Mouse (Mus musculus): ENCODE measurements around the gene Ehhadh.
"Not testable (repeated sequence)": the region's sequence is repeated elsewhere in the genome, so short reads cannot be mapped to it uniquely, and the experiment has no call there.

Ehhadh gene

DNA sequence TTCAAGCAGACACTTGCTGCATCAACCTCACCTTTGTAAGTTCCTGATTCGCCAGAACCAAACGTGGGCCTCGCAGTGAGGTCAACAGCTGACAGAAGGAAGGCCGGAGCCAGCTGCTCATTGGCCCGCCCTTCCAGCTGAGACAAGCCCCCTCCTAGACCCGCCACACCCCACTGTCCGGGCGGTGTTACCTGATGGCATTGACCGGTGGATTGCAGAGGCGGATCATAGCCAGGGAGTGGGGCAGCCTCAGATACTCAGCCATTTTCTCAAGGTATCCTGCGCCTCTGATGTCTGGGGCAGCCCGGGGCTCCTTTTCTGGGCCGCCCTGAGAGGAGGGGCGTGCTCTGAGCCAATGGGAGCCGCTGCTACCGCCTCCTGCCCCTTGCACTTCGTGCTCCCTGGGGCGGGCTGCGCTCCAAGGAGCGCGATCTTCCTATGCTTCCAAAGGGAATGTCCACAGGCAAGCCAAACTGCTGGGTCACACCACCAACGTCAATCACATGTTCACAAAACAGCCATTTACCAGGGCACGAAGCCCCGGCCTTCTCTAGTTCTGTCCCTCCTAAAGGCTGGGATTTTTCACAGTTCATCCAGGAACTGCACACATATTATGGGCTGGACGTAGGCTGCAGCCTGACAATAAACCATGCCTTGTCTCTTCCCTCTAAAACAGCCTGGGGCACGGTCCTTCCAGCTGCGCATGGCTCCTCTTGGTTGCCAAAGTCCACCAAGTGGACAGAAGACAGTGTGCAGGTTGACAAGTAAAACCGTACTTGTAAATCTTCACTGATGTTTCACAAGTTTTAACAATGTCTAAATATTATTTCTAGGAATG lies at the start of gene Ehhadh:
Gene Ehhadh (minus strand): TSS at position 292 of the 838 bp plus-strand sequence.
- DNase-seq = peak; percentile 49 to 63

- no peak for DNase-seq
Observed at GRCm38 (mm10) chr16:21836311-21837072, 48.9 kb upstream of the Ehhadh start.

- no peak for DNase-seq
Observed at GRCm38 (mm10) chr16:21835584-21835931, 48.0 kb upstream of the Ehhadh start.

GRCm38 (mm10) chr16:21834866-21835583 lies 47.4 kb upstream of the Ehhadh start:
- no peak for DNase-seq

GRCm38 (mm10) chr16:21833970-21834369 lies 46.4 kb upstream of the Ehhadh start:
- DNase-seq = no peak

- no peak for DNase-seq
Observed at GRCm38 (mm10) chr16:21833469-21833868, 45.9 kb upstream of the Ehhadh start.

- DNase-seq = no peak
Observed at GRCm38 (mm10) chr16:21831764-21832163, 44.2 kb upstream of the Ehhadh start.

DNA sequence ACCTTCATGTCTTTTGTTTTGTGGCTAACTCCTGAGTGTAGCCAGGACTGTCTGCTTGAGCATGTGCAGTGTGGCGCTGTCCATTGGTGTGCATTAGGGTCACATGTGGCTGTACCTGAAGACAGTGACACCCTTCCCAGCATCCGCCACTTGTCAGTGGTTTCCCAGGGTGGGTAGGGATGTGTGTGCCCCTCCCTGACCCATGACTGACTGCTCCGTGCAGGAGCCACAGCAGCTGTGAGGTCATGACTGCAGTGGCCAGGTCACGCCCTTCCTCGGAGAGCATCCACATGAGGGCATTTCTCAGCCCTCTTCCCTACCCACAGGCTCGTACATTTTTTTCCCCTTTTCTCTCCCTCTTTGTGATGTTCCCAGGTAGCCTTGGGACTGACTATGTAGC lies 43.2 kb upstream of the Ehhadh start:
- no peak for DNase-seq

DNA sequence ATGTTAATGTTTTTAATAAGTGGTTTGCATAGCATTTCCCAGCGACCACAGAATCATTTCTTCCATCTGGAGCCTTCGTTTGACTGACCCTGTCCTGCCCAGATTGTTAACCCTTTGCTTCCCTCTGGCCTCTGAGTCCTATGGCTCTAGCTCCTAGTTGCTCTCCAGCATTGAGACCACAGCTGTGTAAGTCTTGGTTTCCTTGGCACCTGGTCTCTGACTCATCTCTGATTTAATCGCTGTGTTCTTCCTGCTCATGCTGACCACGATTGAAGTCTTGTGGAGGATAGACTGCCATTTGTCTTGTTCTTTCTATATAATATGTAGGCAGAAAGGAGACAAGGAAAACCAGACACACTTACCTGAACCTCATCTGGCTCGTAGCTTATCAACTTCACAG lies 42.1 kb upstream of the Ehhadh start:
- DNase-seq = no peak

- DNase-seq = no peak
Observed at GRCm38 (mm10) chr16:21827581-21827980, 40.0 kb upstream of the Ehhadh start.

DNA sequence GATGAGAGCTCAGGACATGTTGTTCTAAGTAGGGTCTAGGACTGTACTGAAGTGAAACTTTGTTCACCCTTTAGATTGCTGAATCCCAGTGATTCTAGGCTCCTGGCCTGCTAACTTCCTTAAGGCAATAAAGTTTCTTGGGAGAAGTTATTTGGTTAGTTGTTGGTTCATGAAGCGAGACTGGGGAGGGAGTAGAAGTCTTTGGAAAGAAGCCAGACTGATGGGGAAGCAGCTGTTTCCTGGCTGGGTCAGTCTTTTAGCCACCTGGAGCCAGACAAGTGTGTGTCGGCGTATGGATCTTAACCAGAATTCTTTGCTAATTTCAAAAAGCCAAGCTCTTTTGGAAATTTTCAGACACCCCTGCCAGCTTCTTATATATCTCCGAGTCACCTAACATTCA lies 39.5 kb upstream of the Ehhadh start:
- DNase-seq = no peak

- no peak for DNase-seq
Observed at GRCm38 (mm10) chr16:21825612-21826031, 38.0 kb upstream of the Ehhadh start.

DNA sequence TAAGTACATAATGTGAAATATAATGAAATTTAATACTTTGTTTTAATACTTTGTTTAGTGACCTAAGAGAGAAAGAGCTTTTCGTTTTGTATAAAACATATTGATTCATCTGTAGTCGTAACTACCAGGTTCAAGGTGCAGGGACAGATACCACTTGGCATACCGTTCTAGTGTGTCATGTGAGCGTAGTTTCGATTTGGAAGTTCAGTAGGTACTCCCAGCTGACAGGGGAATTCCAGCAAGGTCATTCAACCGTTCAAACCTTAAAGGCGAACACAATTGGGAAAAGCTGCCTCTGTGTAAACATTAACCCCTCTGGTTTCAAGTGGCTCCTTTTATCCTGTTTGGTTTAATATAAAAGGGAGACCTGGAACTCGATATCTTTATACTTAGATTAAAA lies 31.0 kb upstream of the Ehhadh start:
- DNase-seq = no peak

DNA sequence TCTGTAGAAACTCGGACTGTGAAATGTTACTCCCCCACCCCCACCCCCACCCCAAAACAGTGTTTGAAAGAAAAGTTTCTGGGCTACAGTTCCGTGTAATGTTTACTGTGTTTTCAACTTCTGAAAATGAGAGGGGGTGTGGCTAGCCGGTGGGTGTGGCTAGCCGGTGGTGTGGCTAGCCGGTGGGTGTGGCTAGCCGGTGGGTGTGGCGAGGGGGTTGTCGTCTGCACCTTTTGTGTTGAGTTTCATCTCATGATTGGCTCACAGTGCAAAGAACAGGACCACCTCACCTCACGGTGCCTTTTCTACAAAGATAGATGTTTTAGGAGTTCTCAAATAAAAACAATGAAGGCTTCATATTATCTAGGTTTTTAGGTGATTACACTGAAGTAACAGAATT lies 30.5 kb upstream of the Ehhadh start:
- no peak for DNase-seq

DNA sequence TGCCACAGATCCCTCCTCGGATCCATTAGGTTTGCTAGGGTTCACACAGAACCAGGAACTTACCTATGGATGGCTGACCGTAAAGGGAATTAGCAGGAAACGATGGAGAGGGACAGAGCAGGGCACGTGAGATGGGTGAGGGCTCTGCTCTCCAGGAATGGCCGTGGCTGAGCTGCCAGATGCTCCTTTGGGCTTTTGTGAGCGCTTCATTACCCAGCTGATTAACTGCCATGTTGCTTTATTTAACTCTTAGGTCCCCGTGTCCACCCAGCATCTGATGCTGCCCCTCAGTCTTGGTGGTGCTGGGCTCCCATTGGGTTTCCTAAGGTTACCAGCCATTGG lies 28.0 kb upstream of the Ehhadh start:
- DNase-seq = no peak

DNA sequence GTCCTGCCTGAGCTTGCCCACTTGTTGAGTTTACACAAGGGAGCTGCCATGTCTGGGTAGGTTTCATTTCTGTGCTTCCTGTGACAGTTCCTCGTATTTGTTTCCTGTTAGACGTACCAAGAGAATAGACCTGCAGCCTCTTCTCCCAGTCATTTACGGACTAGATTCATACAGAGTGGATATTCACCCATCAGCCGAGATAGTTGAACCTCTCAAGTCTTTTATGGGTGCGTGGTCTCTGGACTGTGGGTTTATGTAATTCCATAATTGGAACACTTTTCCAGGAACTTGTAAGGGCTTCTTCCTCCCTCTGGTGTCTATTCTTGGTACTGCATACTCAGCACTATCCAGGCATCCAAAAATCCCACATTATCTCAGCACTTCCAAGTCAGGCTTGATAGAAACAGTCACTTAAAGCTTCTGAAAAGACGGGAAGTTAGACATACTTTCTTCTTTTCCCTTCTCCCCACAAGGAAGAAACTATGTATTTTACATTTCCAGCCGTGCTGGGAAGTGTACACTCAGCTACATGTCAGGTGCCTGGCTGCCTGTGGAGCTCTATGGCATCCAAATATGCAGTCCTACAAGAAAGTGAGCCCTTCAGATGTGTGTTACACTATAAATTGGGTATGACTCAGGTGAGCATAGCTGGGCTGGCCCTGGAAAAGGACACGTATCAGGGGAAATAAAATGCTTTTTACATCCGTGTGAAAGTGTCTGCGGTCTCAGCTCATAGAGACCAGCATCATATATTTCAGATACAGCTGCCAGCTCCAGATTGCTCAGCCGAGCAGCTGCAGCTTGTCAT lies 27.5 kb upstream of the Ehhadh start:
- peak in 1 of 2 experiments; percentile 55 for DNase-seq

GRCm38 (mm10) chr16:21813164-21813834 lies 25.7 kb upstream of the Ehhadh start:
- no peak for DNase-seq

- DNase-seq = not testable (repeated sequence)
Observed at GRCm38 (mm10) chr16:21807786-21808185, 20.2 kb upstream of the Ehhadh start.

- no peak for DNase-seq
Observed at GRCm38 (mm10) chr16:21806892-21807291, 19.3 kb upstream of the Ehhadh start.

GRCm38 (mm10) chr16:21804258-21804657 lies 16.7 kb upstream of the Ehhadh start:
- peak; percentile 58 to 67 for DNase-seq

GRCm38 (mm10) chr16:21795071-21795470 lies 7.5 kb upstream of the Ehhadh start:
- DNase-seq = no peak

DNA sequence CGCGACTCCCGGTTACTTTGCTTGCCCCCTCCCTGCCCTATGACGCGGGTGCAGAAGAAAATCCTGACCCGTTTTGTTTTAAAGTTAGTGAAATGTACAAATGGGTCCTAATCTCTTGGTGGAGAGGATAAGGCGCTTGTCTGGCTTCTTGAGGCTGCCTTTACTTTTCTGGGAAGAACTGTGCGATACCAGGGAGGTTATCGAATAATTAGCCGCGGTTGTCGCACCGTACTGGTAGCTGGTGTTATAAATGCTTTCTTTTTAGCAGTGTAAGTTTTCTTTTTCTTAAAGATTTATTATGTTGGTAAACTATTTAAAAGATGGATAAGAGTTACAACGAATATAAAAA lies 7.1 kb upstream of the Ehhadh start:
- no peak for DNase-seq
